Mouse (Mus musculus) limb, embryonic 15.5 days (tissue): ENCODE measurements around the gene Pard3. TPM values are rescaled to one million over a fixed set of nuclear protein-coding genes. Genes with fewer than 3 reads are reported as not detected.

Experiments
- polyA plus RNA-seq: library from polyadenylated mRNA; unstranded; fragments of >200 nt; fragmentation: Nextera tagmentation; extraction: Ambion mirVana; gene quantifications from 2 replicates; pipeline ENCODE4 v1.2.1, GENCODE M21; 2015

The Pard3 gene
- polyA plus RNA-seq, 1 experiment from 2014 or later: 37.8 TPM

Other genes starting within 250 kb of the Pard3 start
- gene Tomm20, start 118.0 kb upstream of the Pard3 start, polyA plus RNA-seq: 184 and 185 TPM in 2 replicates
- gene Rbm34, start 92.8 kb upstream of the Pard3 start, polyA plus RNA-seq: 22.2 and 22.3 TPM in 2 replicates